Mouse (Mus musculus): ENCODE results near the gene Pdha1.

Gene Pdha1

GRCm38 (mm10) chrX:160137861-160138717 lies at the start of gene Pdha1:
Gene Pdha1 (minus strand): TSS chrX:160138413.
- peak; percentile 73 for DNase-seq (ENCODE audit: low spot score)

GRCm38 (mm10) chrX:160179032-160179431 lies 40.8 kb upstream of the Pdha1 start:
- DNase-seq (ENCODE audit: low spot score) = no peak

GRCm38 (mm10) chrX:160170150-160170549 lies 31.9 kb upstream of the Pdha1 start:
- DNase-seq (ENCODE audit: low spot score) = peak; percentile 7

- DNase-seq (ENCODE audit: low spot score) = no peak
Observed at GRCm38 (mm10) chrX:160166246-160166985, 28.2 kb upstream of the Pdha1 start.

- DNase-seq (ENCODE audit: low spot score) = no peak
Observed at GRCm38 (mm10) chrX:160164259-160164658, 26.0 kb upstream of the Pdha1 start.

- no peak for DNase-seq (ENCODE audit: low spot score)
Observed at GRCm38 (mm10) chrX:160153147-160153815, 15.1 kb upstream of the Pdha1 start.

- no peak for DNase-seq (ENCODE audit: low spot score)
Observed at GRCm38 (mm10) chrX:160148859-160149258, 10.6 kb upstream of the Pdha1 start.

GRCm38 (mm10) chrX:160147406-160147805 lies 9.2 kb upstream of the Pdha1 start:
- DNase-seq (ENCODE audit: low spot score) = no peak

GRCm38 (mm10) chrX:160146806-160147205 lies 8.6 kb upstream of the Pdha1 start:
- no peak for DNase-seq (ENCODE audit: low spot score)

- no peak for DNase-seq (ENCODE audit: low spot score)
Observed at GRCm38 (mm10) chrX:160137177-160137860, 894 bp downstream of the Pdha1 start.

- no peak for DNase-seq (ENCODE audit: low spot score)
Observed at GRCm38 (mm10) chrX:160136153-160136552, 2.1 kb downstream of the Pdha1 start.

GRCm38 (mm10) chrX:160135719-160136118 lies 2.5 kb downstream of the Pdha1 start:
- no peak for DNase-seq (ENCODE audit: low spot score)

- no peak for DNase-seq (ENCODE audit: low spot score)
Observed at GRCm38 (mm10) chrX:160134136-160134843, 3.9 kb downstream of the Pdha1 start.

- peak; percentile 15 for DNase-seq (ENCODE audit: low spot score)
Observed at GRCm38 (mm10) chrX:160116658-160117057, 21.6 kb downstream of the Pdha1 start.

GRCm38 (mm10) chrX:160116074-160116473 lies 22.1 kb downstream of the Pdha1 start:
- no peak for DNase-seq (ENCODE audit: low spot score)

- DNase-seq (ENCODE audit: low spot score) = no peak
Observed at GRCm38 (mm10) chrX:160113777-160114176, 24.4 kb downstream of the Pdha1 start.

GRCm38 (mm10) chrX:160107817-160108216 lies 30.4 kb downstream of the Pdha1 start:
- no peak for DNase-seq (ENCODE audit: low spot score)

- DNase-seq (ENCODE audit: low spot score) = no peak
Observed at GRCm38 (mm10) chrX:160091973-160092372, 46.2 kb downstream of the Pdha1 start.

All from left cerebral cortex, adult 11 months (tissue).